Mouse (Mus musculus) stomach, embryonic 15.5 days (tissue): ENCODE results near the gene Tnni2. TPM values are rescaled to one million over a fixed set of nuclear protein-coding genes. Genes with fewer than 3 reads are reported as not detected.

Source experiments
- ATAC-seq: fragments of 200-750 bp; cut with Nextera tagmentation; 2 replicates; pipeline ENCODE4 v1.8.0; 2017; ENCODE audit warnings: low read depth, moderate number of reproducible peaks, moderate TSS enrichment; ENCODE audit not compliant: insufficient read depth, low FRiP score
- H3K27ac ChIP-seq: fragments of 300-500 bp; sonication (generic); 2 replicates; pipeline ENCODE4 v1.5.1; 2015; ENCODE audit warnings: mild to moderate bottlenecking, inconsistent platforms
- H3K27me3 ChIP-seq: fragments of 300-500 bp; sonication (generic); replicated peaks from 2 replicates; pipeline ENCODE4 v1.6.1; 2015; ENCODE audit warnings: inconsistent platforms
- H3K36me3 ChIP-seq: fragments of 300-500 bp; sonication (generic); 2 replicates; pipeline ENCODE4 v1.6.1; 2015; ENCODE audit warnings: inconsistent platforms
- H3K4me1 ChIP-seq: fragments of 300-500 bp; sonication (generic); 2 replicates; pipeline ENCODE4 v1.6.1; 2015; ENCODE audit warnings: inconsistent platforms
- H3K4me2 ChIP-seq: fragments of 300-500 bp; sonication (generic); 2 replicates; pipeline ENCODE4 v1.6.1; 2015; ENCODE audit warnings: mild to moderate bottlenecking, inconsistent platforms
- H3K4me3 ChIP-seq: fragments of 300-500 bp; sonication (generic); replicated peaks from 2 replicates; pipeline ENCODE4 v1.5.1; 2015; ENCODE audit warnings: inconsistent platforms
- H3K9ac ChIP-seq: fragments of 300-500 bp; sonication (generic); 2 replicates; pipeline ENCODE4 v1.6.1; 2015; ENCODE audit warnings: inconsistent platforms
- H3K9me3 ChIP-seq: fragments of 300-500 bp; sonication (generic); 2 replicates; pipeline ENCODE4 v1.6.1; 2016; ENCODE audit warnings: inconsistent platforms
- WGBS: fragments of 180-500 bp; shearing (Covaris S2); methylation state at CpG from one replicate; pipeline ENCODE4 v1.1.7; 2015; 5-methylcytosine and 5-hydroxymethylcytosine counted together
- polyA plus RNA-seq: library from polyadenylated mRNA; unstranded; fragments of >200 nt; fragmentation: Nextera tagmentation; extraction: Ambion mirVana; gene quantifications from 2 replicates; pipeline ENCODE4 v1.2.1, GENCODE M21; 2015

The Tnni2 gene
- polyA plus RNA-seq, 1 experiment from 2014 or later, result 10.4 TPM

DNA sequence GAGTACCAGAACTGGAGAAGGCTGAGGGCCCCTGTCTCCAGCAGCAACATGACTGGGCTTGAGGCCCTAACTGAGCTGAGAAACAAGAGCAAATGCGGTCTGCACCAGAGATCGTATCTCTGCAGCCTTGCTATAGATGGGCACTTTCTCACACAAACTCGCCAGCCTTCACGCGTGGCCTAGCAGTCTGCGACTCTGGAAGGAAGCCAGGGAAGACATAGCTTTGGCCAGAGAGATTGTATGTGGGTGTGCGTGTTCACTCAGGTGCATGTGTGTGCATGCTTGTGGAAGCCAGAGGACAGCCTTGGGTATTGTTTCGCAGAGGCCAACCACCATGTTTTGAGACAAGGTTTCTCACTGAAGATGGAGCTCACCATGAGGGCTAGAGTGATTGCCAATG is 32.9 kb upstream of the Tnni2 start:
- no peaks in the 10 kb centered on the region for H3K27me3 ChIP-seq
- H3K4me1 ChIP-seq, result no peaks in the 10 kb centered on the region
- H3K36me3 ChIP-seq, result no peaks in the 10 kb centered on the region
- 91% methylated on average over 8 of the region's 8 CpGs for WGBS
- no peaks in the 10 kb centered on the region for H3K9me3 ChIP-seq
- no peak overlapping the region for H3K27ac ChIP-seq
- no peak overlapping the region for H3K4me3 ChIP-seq
- H3K4me2 ChIP-seq, result no peak overlapping the region
- no peak overlapping the region for H3K9ac ChIP-seq
- ATAC-seq, result no peak

DNA sequence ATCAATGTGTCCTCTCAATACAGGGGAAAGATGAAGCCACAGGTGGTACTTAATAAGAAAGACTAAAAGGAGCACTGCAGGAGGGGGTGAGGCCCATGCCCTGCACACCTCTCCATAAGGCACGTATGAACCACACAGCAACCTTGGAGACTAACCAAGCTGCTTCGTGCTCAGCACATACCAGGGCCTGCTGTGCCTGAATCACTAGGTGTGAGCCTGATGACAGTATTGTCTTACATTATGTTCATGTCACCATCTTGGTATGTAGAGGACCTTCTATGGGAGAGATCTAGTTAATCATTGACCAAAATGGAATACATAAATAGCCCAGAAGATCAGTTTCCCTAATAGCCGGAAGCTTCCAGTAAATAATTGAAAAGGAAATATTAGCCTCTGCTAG is 32.0 kb upstream of the Tnni2 start:
- Histone ChIP-seq H3K9ac (no peak overlapping the region), H3K4me1 (no peaks in the 10 kb centered on the region), H3K27me3 (no peaks in the 10 kb centered on the region), H3K4me2 (no peak overlapping the region), H3K4me3 (no peak overlapping the region), H3K36me3 (no peaks in the 10 kb centered on the region), H3K9me3 (no peaks in the 10 kb centered on the region), H3K27ac (no peak overlapping the region)
- no peak for ATAC-seq
- 66% methylated on average over 3 of the region's 3 CpGs for WGBS

GRCm38 (mm10) chr7:142413285-142413684 is 28.3 kb upstream of the Tnni2 start:
- no peaks in the 10 kb centered on the region for H3K36me3 ChIP-seq

DNA sequence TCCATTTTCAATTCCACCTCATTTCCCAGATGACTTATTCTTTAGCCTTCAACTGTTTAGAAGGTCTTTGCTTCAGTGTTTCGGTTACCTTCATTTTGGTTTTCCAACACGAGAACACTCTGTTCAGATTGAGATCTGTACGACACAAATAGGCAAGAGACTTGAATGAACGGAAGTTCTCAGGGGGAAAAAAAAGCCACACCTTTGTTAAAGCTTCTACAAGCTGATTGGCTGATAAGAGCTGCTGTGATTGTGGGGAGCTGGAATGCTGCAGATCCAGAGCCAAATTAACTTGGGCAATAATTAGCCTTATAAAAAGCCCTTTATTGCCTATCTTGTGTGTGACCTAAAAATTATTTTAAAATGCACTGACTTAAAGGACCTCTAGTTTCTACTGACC is 26.3 kb upstream of the Tnni2 start:
- no peak for ATAC-seq
- no peak overlapping the region for H3K4me3 ChIP-seq
- no peaks in the 10 kb centered on the region for H3K9me3 ChIP-seq
- no peak overlapping the region for H3K27ac ChIP-seq
- H3K9ac ChIP-seq, result no peak overlapping the region
- no peaks in the 10 kb centered on the region for H3K36me3 ChIP-seq
- H3K4me1 ChIP-seq, result no peaks in the 10 kb centered on the region
- WGBS, result 54% methylated on average over 4 of the region's 4 CpGs
- no peaks in the 10 kb centered on the region for H3K27me3 ChIP-seq
- no peak overlapping the region for H3K4me2 ChIP-seq

More at GRCm38 (mm10) chr7:142413285-142413684, 28.3 kb upstream of the Tnni2 start:
- Histone ChIP-seq H3K4me3 (no peak overlapping the region), H3K9ac (no peak overlapping the region), H3K9me3 (no peaks in the 10 kb centered on the region), H3K27me3 (no peaks in the 10 kb centered on the region), H3K27ac (no peak overlapping the region), H3K4me2 (no peak overlapping the region), H3K4me1 (no peaks in the 10 kb centered on the region)
- no peak for ATAC-seq
- 84% methylated on average over 6 of the region's 6 CpGs for WGBS

DNA sequence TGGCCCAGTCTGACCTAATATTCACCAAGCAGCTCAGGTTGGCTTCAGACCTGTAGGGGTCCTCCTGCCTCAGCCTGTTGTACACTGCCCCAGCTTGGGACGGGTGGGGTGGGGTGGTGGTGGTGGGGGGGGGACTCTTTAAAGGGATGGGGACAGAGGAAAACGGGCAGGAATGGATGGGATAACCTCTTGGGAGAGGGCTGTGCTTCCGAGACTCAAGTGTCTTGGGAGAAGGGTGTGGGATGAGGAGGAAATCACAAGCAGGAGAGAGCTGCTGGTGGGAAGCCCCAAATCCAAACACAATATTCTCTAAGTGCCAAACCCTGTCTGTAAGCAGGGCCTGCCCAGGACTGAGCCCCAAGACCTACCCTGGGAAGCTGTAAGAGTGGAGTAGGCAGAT is 25.4 kb upstream of the Tnni2 start:
- Histone ChIP-seq H3K4me2 (no peak overlapping the region), H3K27me3 (no peaks in the 10 kb centered on the region), H3K4me3 (no peak overlapping the region), H3K27ac (no peak overlapping the region), H3K4me1 (no peaks in the 10 kb centered on the region), H3K36me3 (no peaks in the 10 kb centered on the region), H3K9ac (no peak overlapping the region), H3K9me3 (no peaks in the 10 kb centered on the region)
- ATAC-seq, result no peak
- WGBS, result 70% methylated on average over 3 of the region's 3 CpGs

DNA sequence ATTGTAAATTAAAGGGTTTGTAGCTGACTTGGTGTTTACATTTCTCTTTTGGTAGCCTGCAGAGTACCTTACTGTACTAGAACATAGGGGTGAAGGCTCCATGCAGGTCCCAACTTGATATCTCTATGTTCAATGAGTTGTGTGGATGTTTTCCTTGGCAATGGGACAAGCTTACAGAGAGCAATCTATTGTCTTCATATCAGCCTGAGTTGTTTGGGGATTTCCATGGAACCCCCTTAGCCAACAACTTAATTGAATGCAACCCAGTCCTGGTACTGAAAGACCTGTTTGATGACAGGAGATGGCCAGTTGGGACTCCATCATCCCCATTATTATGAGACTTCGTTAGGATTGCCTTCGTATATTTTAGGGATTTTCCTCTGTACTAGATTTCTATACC is 23.6 kb upstream of the Tnni2 start:
- 88% methylated on average over 2 of the region's 2 CpGs for WGBS

DNA sequence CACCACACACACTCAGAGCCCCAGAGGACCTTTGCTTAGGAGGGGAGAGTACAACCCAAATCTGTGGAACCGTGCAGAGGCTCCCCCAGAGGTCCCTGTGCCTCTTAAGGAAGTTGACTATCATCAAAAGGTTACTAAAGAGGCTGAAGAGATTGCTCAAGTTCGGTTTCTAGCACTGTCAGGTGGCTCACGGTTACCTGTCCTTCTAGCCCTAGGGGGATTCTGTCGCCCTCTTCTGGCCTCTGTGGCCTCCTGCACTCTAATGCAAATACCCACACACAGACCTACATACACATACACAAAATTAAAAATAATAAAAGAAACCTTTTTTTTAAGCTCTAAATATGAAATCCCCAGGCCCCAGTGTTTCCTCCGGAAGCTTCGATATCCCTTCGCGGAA is 22.9 kb upstream of the Tnni2 start:
- Histone ChIP-seq H3K4me1 (no peaks in the 10 kb centered on the region), H3K9ac (no peak overlapping the region), H3K9me3 (no peaks in the 10 kb centered on the region), H3K27me3 (no peaks in the 10 kb centered on the region), H3K4me2 (no peak overlapping the region), H3K27ac (no peak overlapping the region), H3K36me3 (no peaks in the 10 kb centered on the region), H3K4me3 (no peak overlapping the region)
- 87% methylated on average over 8 of the region's 8 CpGs for WGBS
- no peak for ATAC-seq

More for the DNA sequence above, 23.6 kb upstream of the Tnni2 start:
- Histone ChIP-seq H3K27me3 (no peaks in the 10 kb centered on the region), H3K4me2 (no peak overlapping the region), H3K4me1 (no peaks in the 10 kb centered on the region), H3K27ac (no peak overlapping the region), H3K4me3 (no peak overlapping the region), H3K9ac (no peak overlapping the region), H3K9me3 (no peaks in the 10 kb centered on the region), H3K36me3 (no peaks in the 10 kb centered on the region)
- no peak for ATAC-seq

GRCm38 (mm10) chr7:142419887-142420286 is 21.7 kb upstream of the Tnni2 start:
- Histone ChIP-seq H3K4me3 (no peak overlapping the region), H3K4me1 (no peaks in the 10 kb centered on the region), H3K9ac (no peak overlapping the region), H3K27ac (no peak overlapping the region), H3K4me2 (no peak overlapping the region), H3K36me3 (no peaks in the 10 kb centered on the region), H3K27me3 (no peaks in the 10 kb centered on the region), H3K9me3 (no peaks in the 10 kb centered on the region)
- peak; percentile 70; the same call in 1 of the 2 replicates for ATAC-seq
- WGBS, result 69% methylated on average over 5 of the region's 5 CpGs

GRCm38 (mm10) chr7:142421826-142422225 is 19.8 kb upstream of the Tnni2 start:
- Histone ChIP-seq H3K4me3 (no peak overlapping the region), H3K27me3 (no peaks in the 10 kb centered on the region), H3K27ac (no peak overlapping the region), H3K9me3 (no peaks in the 10 kb centered on the region), H3K36me3 (no peaks in the 10 kb centered on the region), H3K9ac (no peak overlapping the region), H3K4me2 (no peak overlapping the region), H3K4me1 (no peaks in the 10 kb centered on the region)
- no peak for ATAC-seq
- WGBS, result 65% methylated on average over 2 of the region's 2 CpGs

- no peak overlapping the region for H3K27ac ChIP-seq
- H3K4me3 ChIP-seq, result no peak overlapping the region
- 60% methylated on average over 11 of the region's 11 CpGs for WGBS
- H3K9ac ChIP-seq, result no peak overlapping the region
- H3K9me3 ChIP-seq, result no peaks in the 10 kb centered on the region
- no peak overlapping the region for H3K4me2 ChIP-seq
- no peak for ATAC-seq
- H3K27me3 ChIP-seq, result no peaks in the 10 kb centered on the region
- H3K4me1 ChIP-seq, result peaks cover 14% of the 10 kb centered on the region
- H3K36me3 ChIP-seq, result no peaks in the 10 kb centered on the region
Observed at GRCm38 (mm10) chr7:142425641-142426213, 15.9 kb upstream of the Tnni2 start.

- H3K9ac ChIP-seq, result no peak overlapping the region
- H3K4me2 ChIP-seq, result no peak overlapping the region
- no peaks in the 10 kb centered on the region for H3K27me3 ChIP-seq
- H3K4me1 ChIP-seq, result peaks cover 22% of the 10 kb centered on the region
- no peak for ATAC-seq
- H3K36me3 ChIP-seq, result no peaks in the 10 kb centered on the region
- no peak overlapping the region for H3K4me3 ChIP-seq
- no peaks in the 10 kb centered on the region for H3K9me3 ChIP-seq
- 14% methylated on average over 7 of the region's 7 CpGs for WGBS
- no peak overlapping the region for H3K27ac ChIP-seq
Observed at GRCm38 (mm10) chr7:142428213-142428612, 13.4 kb upstream of the Tnni2 start.

DNA sequence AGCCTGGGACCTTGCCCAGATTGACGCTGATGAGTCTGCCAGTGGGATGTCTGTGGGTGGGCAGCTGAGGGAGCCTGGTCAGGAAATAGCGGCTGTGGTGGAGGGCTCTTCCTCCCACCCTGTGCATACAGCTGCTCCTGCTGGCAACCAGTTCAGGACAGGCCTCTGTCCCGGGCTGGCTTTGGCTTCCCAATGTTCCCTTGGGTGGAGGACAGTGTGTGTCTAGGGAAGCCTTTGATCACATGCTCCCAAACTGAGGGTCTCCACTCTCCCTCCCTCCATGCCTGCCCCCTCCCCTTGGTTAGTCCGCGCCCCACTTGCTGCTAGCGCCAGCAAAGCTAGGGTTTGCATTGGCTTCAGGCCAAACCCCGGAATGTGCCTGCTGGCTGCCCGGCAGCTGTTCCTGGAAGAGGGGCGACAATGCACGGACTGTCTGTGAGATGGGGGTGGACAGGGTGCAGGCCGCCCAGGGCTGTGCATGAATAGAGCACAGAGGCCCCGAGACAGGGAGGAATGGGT is 11.4 kb upstream of the Tnni2 start:
- H3K4me3 ChIP-seq, result no peak overlapping the region
- H3K4me2 ChIP-seq, result 0 out of 2 replicates have a peak overlapping the region, but pooled peaks have one; percentile 3
- peak; percentile 27 for ATAC-seq
- peaks cover 34% of the 10 kb centered on the region for H3K4me1 ChIP-seq
- no peak overlapping the region for H3K9ac ChIP-seq
- no peaks in the 10 kb centered on the region for H3K27me3 ChIP-seq
- H3K27ac ChIP-seq, result peak overlapping the region; percentile 31; the same call in 1 of the 2 replicates
- H3K36me3 ChIP-seq, result no peaks in the 10 kb centered on the region
- no peaks in the 10 kb centered on the region for H3K9me3 ChIP-seq
- WGBS, result 31% methylated on average over 12 of the region's 12 CpGs

- Histone ChIP-seq H3K4me1 (peaks cover 35% of the 10 kb centered on the region), H3K9me3 (no peaks in the 10 kb centered on the region), H3K4me2 (no peak overlapping the region), H3K36me3 (no peaks in the 10 kb centered on the region), H3K4me3 (no peak overlapping the region), H3K27me3 (no peaks in the 10 kb centered on the region), H3K9ac (no peak overlapping the region), H3K27ac (no peak overlapping the region)
- ATAC-seq, result no peak
- 86% methylated on average over 14 of the region's 14 CpGs for WGBS
Observed at GRCm38 (mm10) chr7:142431106-142431505, 10.5 kb upstream of the Tnni2 start.
